Mouse (Mus musculus) MEL (cell line): ENCODE results near the gene Herpud2.

Experiments
- CTCF ChIP-seq, 3 experiments: IDR thresholded peaks in 2 of 3; conservative IDR thresholded peaks in 1 of 3; 2 replicates each; pipeline ENCODE4 v1.5.1; 2011 to 2012; ENCODE audit warnings: low read length in 3 of 3, low read depth in 2 of 3, mild to moderate bottlenecking in 2 of 3, improper control_type of control experiment in 1 of 3, inconsistent platforms in 1 of 3, mixed read lengths in 1 of 3, moderate library complexity in 1 of 3; ENCODE audit not compliant: control insufficient read depth in 1 of 3, insufficient read depth in 1 of 3, poor library complexity in 1 of 3, severe bottlenecking in 1 of 3
- EP300 ChIP-seq, 2 experiments: IDR thresholded peaks; 2 replicates each; pipeline ENCODE4 v1.6.1; 2011; ENCODE audit warnings: improper control_type of control experiment in 2 of 2, low read length in 2 of 2, low read depth in 1 of 2, mild to moderate bottlenecking in 1 of 2
- MEF2A ChIP-seq: IDR thresholded peaks from 2 replicates; pipeline ENCODE4 v1.6.1; 2014; ENCODE audit warnings: low read depth, mild to moderate bottlenecking, inconsistent platforms, low read length, improper control_type of control experiment; ENCODE audit not compliant: poor library complexity, insufficient replicate concordance, severe bottlenecking; ENCODE audit errors: extremely low read depth
- POLR2A ChIP-seq, 2 experiments: IDR thresholded peaks; 2 replicates each; pipeline ENCODE4 v1.6.1; 2011 to 2012; ENCODE audit warnings: low read length in 2 of 2, mild to moderate bottlenecking in 2 of 2, control low read depth in 1 of 2, improper control_type of control experiment in 1 of 2, low read depth in 1 of 2, moderate library complexity in 1 of 2; ENCODE audit not compliant: control insufficient read depth in 1 of 2, insufficient read depth in 1 of 2, poor library complexity in 1 of 2
- USF1 ChIP-seq: IDR thresholded peaks from 2 replicates; pipeline ENCODE4 v1.6.1; 2014; ENCODE audit warnings: low read depth, mild to moderate bottlenecking, inconsistent platforms, low read length, improper control_type of control experiment, moderate library complexity

DNA sequence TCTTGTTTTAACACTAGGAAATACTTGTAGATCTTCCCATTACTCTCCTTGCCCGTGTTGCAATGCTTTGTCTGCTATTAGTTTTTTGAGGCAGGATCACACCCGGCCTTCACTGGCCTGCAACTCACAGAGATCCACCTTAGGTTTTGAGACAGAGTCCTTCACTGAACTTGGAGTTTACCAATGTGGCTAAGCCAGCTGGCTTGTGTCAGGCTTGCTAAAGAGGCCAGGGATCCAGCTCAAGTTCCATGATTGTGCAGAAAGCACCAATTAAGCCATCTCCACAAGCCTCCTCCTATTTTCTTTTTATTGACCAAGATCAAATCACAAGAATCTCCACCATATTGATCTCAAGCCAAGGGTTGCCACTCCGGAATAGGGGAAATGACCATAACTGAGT lies 26.4 kb upstream of the Herpud2 start:
- TF ChIP-seq POLR2A (IDR thresholded peaks at IDR 0.05; ENCODE audit: control insufficient read depth in 1 of 2, insufficient read depth in 1 of 2, low read depth in 1 of 2, low read length in 2 of 2, poor library complexity in 1 of 2) = no peak
- TF ChIP-seq MEF2A = no peak
- no peak for TF ChIP-seq EP300 (IDR thresholded peaks at IDR 0.05; ENCODE audit: low read depth in 1 of 2, low read length in 2 of 2)
- TF ChIP-seq USF1 = no peak
- TF ChIP-seq CTCF (IDR thresholded peaks at IDR 0.05 in 2 of 3, conservative IDR thresholded peaks at IDR 0.05 in 1 of 3; ENCODE audit: control insufficient read depth in 1 of 3, insufficient read depth in 1 of 3, low read depth in 2 of 3, low read length in 3 of 3, poor library complexity in 1 of 3, severe bottlenecking in 1 of 3) = no peak
